Mouse (Mus musculus) mouse trophoblast stem cell (cell line): ENCODE results near the gene Ms4a7.
"Not testable (repeated sequence)": the region's sequence is repeated elsewhere in the genome, so short reads cannot be mapped to it uniquely, and the experiment has no call there.

ENCODE experiments used
- in situ Hi-C, 2 experiments: fragments of 300-500 bp; cut with MseI, MboI; formaldehyde crosslinking; loops; 2 replicates in 1 of 2; 3 replicates in 1 of 2; pipeline ENCODE4 v1.15.1; 2025

Ms4a7 gene

GRCm38 (mm10) chr19:11335932-11336331 lies at the start of gene Ms4a7:
Gene Ms4a7 (minus strand): TSS chr19:11336146.
- in situ Hi-C loops: no loop called here

GRCm38 (mm10) chr19:11376399-11376798 lies 40.5 kb upstream of the Ms4a7 start:
- in situ Hi-C loops: no loop called here

- in situ Hi-C loops: no loop called here
Measured at GRCm38 (mm10) chr19:11375273-11375672, 39.3 kb upstream of the Ms4a7 start, which contains the start of gene Ms4a4a. Gene Ms4a4a (plus strand): TSS chr19:11375523.

GRCm38 (mm10) chr19:11371181-11371580 lies 35.2 kb upstream of the Ms4a7 start:
- in situ Hi-C loops: loop anchor here in 1 of 2 experiments (25.0 kb wide), 1 partner anchor 391 kb away; the partner anchor contains the start of gene Mrpl16

- in situ Hi-C loops: loop anchor here in 1 of 2 experiments (25.0 kb wide), 1 partner anchor 394 kb away; the partner anchor contains the start of gene Mrpl16
Measured at GRCm38 (mm10) chr19:11368310-11368709, 32.4 kb upstream of the Ms4a7 start.

GRCm38 (mm10) chr19:11362002-11362401 lies 26.1 kb upstream of the Ms4a7 start:
- in situ Hi-C loops: loop anchor here in 1 of 2 experiments (25.0 kb wide), 1 partner anchor 400 kb away; the partner anchor contains the start of gene Mrpl16

- in situ Hi-C loops: loop anchor here in 1 of 2 experiments (25.0 kb wide), 1 partner anchor 402 kb away; the partner anchor contains the start of gene Mrpl16
Measured at GRCm38 (mm10) chr19:11360106-11360505, 24.2 kb upstream of the Ms4a7 start.

GRCm38 (mm10) chr19:11355730-11356129 lies 19.8 kb upstream of the Ms4a7 start:
- in situ Hi-C loops: loop anchor here in 1 of 2 experiments (25.0 kb wide), 1 partner anchor 407 kb away; the partner anchor contains the start of gene Mrpl16

GRCm38 (mm10) chr19:11351878-11352277 lies 15.9 kb upstream of the Ms4a7 start:
- in situ Hi-C loops: loop anchor here in 1 of 2 experiments (25.0 kb wide), 1 partner anchor 410 kb away; the partner anchor contains the start of gene Mrpl16

GRCm38 (mm10) chr19:11349698-11350481 lies 13.9 kb upstream of the Ms4a7 start:
- in situ Hi-C loops: loop anchor here in 1 of 2 experiments (25.0 kb wide), 1 partner anchor 412 kb away; the partner anchor contains the start of gene Mrpl16

GRCm38 (mm10) chr19:11343992-11344391 lies 8.0 kb upstream of the Ms4a7 start:
- in situ Hi-C loops: no loop called here

GRCm38 (mm10) chr19:11343147-11343546 lies 7.2 kb upstream of the Ms4a7 start:
- in situ Hi-C loops: no loop called here

- in situ Hi-C loops: no loop called here
Measured at GRCm38 (mm10) chr19:11321123-11321522, 14.8 kb downstream of the Ms4a7 start.

GRCm38 (mm10) chr19:11316786-11317185 lies 19.2 kb downstream of the Ms4a7 start:
- in situ Hi-C loops: loop anchor here in 1 of 2 experiments (5.0 kb wide), 1 partner anchor 39 kb away; no protein-coding TSS in a partner anchor

GRCm38 (mm10) chr19:11314354-11314753 lies 21.6 kb downstream of the Ms4a7 start, which contains the start of gene Ms4a14:
Gene Ms4a14 (minus strand): TSS chr19:11314454.
- in situ Hi-C loops: no loop called here

- in situ Hi-C loops: no loop called here
Measured at GRCm38 (mm10) chr19:11308888-11309287, 27.1 kb downstream of the Ms4a7 start.

GRCm38 (mm10) chr19:11299529-11299928 lies 36.4 kb downstream of the Ms4a7 start:
- in situ Hi-C loops: not testable (repeated sequence)

- in situ Hi-C loops: no loop called here
Measured at GRCm38 (mm10) chr19:11298939-11299338, 37.0 kb downstream of the Ms4a7 start.

- in situ Hi-C loops: not testable (repeated sequence)
Measured at GRCm38 (mm10) chr19:11293616-11294015, 42.3 kb downstream of the Ms4a7 start.

- in situ Hi-C loops: no loop called here
Measured at GRCm38 (mm10) chr19:11292990-11293389, 43.0 kb downstream of the Ms4a7 start.

- in situ Hi-C loops: no loop called here
Measured at GRCm38 (mm10) chr19:11283773-11284172, 52.2 kb downstream of the Ms4a7 start, which contains the start of gene Ms4a5. Gene Ms4a5 (minus strand): TSS chr19:11283873.

GRCm38 (mm10) chr19:11280223-11280622 lies 55.7 kb downstream of the Ms4a7 start:
- in situ Hi-C loops: no loop called here
